ENCODE assay signal across 14 mouse cellular contexts in the genomic region with DNA sequence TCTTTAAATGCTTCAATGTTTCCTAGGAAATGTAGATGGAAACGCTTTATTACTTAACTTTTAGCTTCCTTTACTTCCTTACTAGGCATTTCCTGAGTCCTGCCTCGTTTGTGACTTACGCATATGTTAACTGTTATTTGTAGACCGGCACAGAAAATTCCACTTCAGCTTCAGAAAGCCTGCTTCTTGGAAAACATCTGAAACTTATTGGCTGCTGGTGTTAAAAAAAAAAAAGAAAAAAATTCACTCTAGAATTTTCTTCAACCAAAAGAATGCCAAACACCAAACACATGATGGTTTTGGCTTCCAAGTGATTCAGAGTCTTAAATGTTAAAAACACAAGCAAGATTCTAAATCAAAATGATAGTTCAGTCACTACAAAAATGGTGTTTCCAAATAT. TPM values are rescaled to one million over a fixed set of nuclear protein-coding genes. Genes with fewer than 3 reads are reported as not detected.
DNase-seq lines count a peak whose midpoint lies in the region; ATAC-seq and TF ChIP-seq lines count a peak whose summit lies in the region.
"Had no signal": no experiment of that assay in that cellular context is flagged by ENCODE, and none has a peak within 500 bp of the region (broad histone marks: within the 10 kb centered on the region; RNA-seq: fewer than 3 reads in every experiment).

No protein-coding gene starts in this region.

- peak overlapping the region; percentile 17; the same call in 1 of the 2 replicates for H3K4me3 ChIP-seq in heart, adult 2 months
- H3K4me3 ChIP-seq in liver, postnatal 0 days (ENCODE audit: low read depth, low read length) = no peak overlapping the region
- no peak overlapping the region for H3K4me3 ChIP-seq in liver, embryonic 11.5 days (ENCODE audit: low read depth, low read length)
- H3K4me3 ChIP-seq in embryonic fibroblast, embryonic 13.5 days (ENCODE audit: insufficient read depth, low read length) = no peak overlapping the region
- peak overlapping the region; percentile 52 for H3K4me3 ChIP-seq in limb, embryonic 15.5 days
- H3K4me3 ChIP-seq: forebrain, embryonic 13.5 days; liver, embryonic 13.5 days had no signal

- no peak for ATAC-seq in liver, postnatal 0 days
- no peak for ATAC-seq in liver, embryonic 11.5 days (replicated peaks; ENCODE audit: low FRiP score)
- ATAC-seq in limb, embryonic 15.5 days (ENCODE audit: insufficient number of reproducible peaks, low FRiP score, low TSS enrichment, low read depth) = no peak
- ATAC-seq: forebrain, embryonic 13.5 days had no signal

- H3K4me1 ChIP-seq in heart, adult 2 months (ENCODE audit: control insufficient read depth, insufficient read depth, low read length) = peaks cover 11% of the 10 kb centered on the region
- peaks cover 4% of the 10 kb centered on the region; the same call in 1 of the 2 replicates for H3K4me1 ChIP-seq in liver, postnatal 0 days (ENCODE audit: insufficient read depth)
- H3K4me1 ChIP-seq in liver, embryonic 11.5 days (replicated peaks; ENCODE audit: control insufficient read depth, insufficient read depth, low read length) = no peaks in the 10 kb centered on the region
- H3K4me1 ChIP-seq in embryonic fibroblast, embryonic 13.5 days (ENCODE audit: control insufficient read depth, insufficient read depth, low read length) = peaks cover 12% of the 10 kb centered on the region
- H3K4me1 ChIP-seq in limb, embryonic 15.5 days = peaks cover 5% of the 10 kb centered on the region; the same call in 1 of the 2 replicates

- no peak for TF ChIP-seq EP300 in heart, adult 2 months (IDR thresholded peaks at IDR 0.05; ENCODE audit: insufficient read depth, low read depth, low read length)
- no peak for TF ChIP-seq EP300 in liver, postnatal 0 days (IDR thresholded peaks at IDR 0.05; ENCODE audit: low read depth)

- no peak overlapping the region for H3K9ac ChIP-seq in heart, adult 2 months (ENCODE audit: low read depth, low read length)
- H3K9ac ChIP-seq in liver, postnatal 0 days (replicated peaks) = no peak overlapping the region
- no peak overlapping the region for H3K9ac ChIP-seq in liver, embryonic 11.5 days (ENCODE audit: low read depth, low read length)
- H3K9ac ChIP-seq in limb, embryonic 15.5 days = no peak overlapping the region
- H3K9ac ChIP-seq: forebrain, embryonic 13.5 days; hindbrain, embryonic 14.5 days; liver, embryonic 13.5 days had no signal

- H3K79me2 ChIP-seq in heart, adult 2 months (replicated peaks; ENCODE audit: control insufficient read depth, insufficient read depth, low read length) = peaks cover 3% of the 10 kb centered on the region; the same call in 1 of the 2 replicates

- no peaks in the 10 kb centered on the region for H3K27me3 ChIP-seq in heart, adult 2 months (ENCODE audit: control insufficient read depth, insufficient read depth, low read length)
- H3K27me3 ChIP-seq in liver, postnatal 0 days (ENCODE audit: insufficient read depth, low read length) = 0 out of 2 replicates have a peak, but pooled peaks cover 4% of the 10 kb centered on the region
- H3K27me3 ChIP-seq in liver, embryonic 11.5 days (replicated peaks; ENCODE audit: control insufficient read depth, insufficient read depth, low read length) = peaks cover 9% of the 10 kb centered on the region
- no peaks in the 10 kb centered on the region for H3K27me3 ChIP-seq in limb, embryonic 15.5 days

- 45% methylated on average over 4 of the region's 4 CpGs for WGBS in heart, adult 2 months
- WGBS in liver, postnatal 0 days (ENCODE audit: insufficient replicate concordance) = 67% methylated on average over 4 of the region's 4 CpGs
- 76% methylated on average over 4 of the region's 4 CpGs for WGBS in liver, embryonic 11.5 days
- 43% methylated on average over 4 of the region's 4 CpGs for WGBS in limb, embryonic 15.5 days

- no peak for TF ChIP-seq CTCF in heart, adult 2 months (IDR thresholded peaks at IDR 0.05)
- TF ChIP-seq CTCF in liver, postnatal 0 days (IDR thresholded peaks at IDR 0.05; ENCODE audit: low read depth) = no peak
- no peak for TF ChIP-seq CTCF in embryonic fibroblast, embryonic 13.5 days (IDR thresholded peaks at IDR 0.05; ENCODE audit: borderline replicate concordance, insufficient read depth, low read length)

- DNase-seq in heart, adult 2 months = no peak
- DNase-seq in heart, postnatal 14 days = no peak
- DNase-seq in liver, postnatal 0 days = no peak
- DNase-seq in liver, embryonic 11.5 days (ENCODE audit: low spot score) = no peak
- no peak for DNase-seq in layer of hippocampus, adult 9-10 months (ENCODE audit: low spot score)
- DNase-seq in testis, postnatal 10 days (ENCODE audit: low spot score) = no peak
- DNase-seq: adrenal gland, postnatal 25 days; kidney, postnatal 25 days; liver, embryonic 13.5 days; thymus, postnatal 14 days had no signal

- TF ChIP-seq POLR2A in heart, adult 2 months (IDR thresholded peaks at IDR 0.05; ENCODE audit: insufficient read depth, low read depth, low read length) = no peak
- no peak for TF ChIP-seq POLR2A in embryonic fibroblast, embryonic 13.5 days (IDR thresholded peaks at IDR 0.05; ENCODE audit: low read depth, low read length)

- intact Hi-C loops in heart, adult 2 months (cut with DNase I) = loop anchor here (5.0 kb wide), 1 partner anchor 192 kb away; no protein-coding TSS in a partner anchor
- intact Hi-C loops in heart, postnatal 14 days (cut with DNase I) = loop anchor here (5.0 kb wide), 1 partner anchor 192 kb away; no protein-coding TSS in a partner anchor

- no peaks in the 10 kb centered on the region for H3K9me3 ChIP-seq in liver, postnatal 0 days (ENCODE audit: low read length)
- H3K9me3 ChIP-seq in liver, embryonic 11.5 days (ENCODE audit: control insufficient read depth, low read length) = no peaks in the 10 kb centered on the region
- H3K9me3 ChIP-seq in limb, embryonic 15.5 days = no peaks in the 10 kb centered on the region
- H3K9me3 ChIP-seq: forebrain, embryonic 13.5 days; liver, embryonic 13.5 days had no signal

- H3K27ac ChIP-seq in heart, adult 2 months = peak overlapping the region; percentile 92
- H3K27ac ChIP-seq in liver, postnatal 0 days (ENCODE audit: low read depth) = no peak overlapping the region
- H3K27ac ChIP-seq in liver, embryonic 11.5 days (ENCODE audit: low read depth, low read length) = no peak overlapping the region
- peak overlapping the region; percentile 98 for H3K27ac ChIP-seq in embryonic fibroblast, embryonic 13.5 days (ENCODE audit: insufficient read depth, low read length)
- H3K27ac ChIP-seq in limb, embryonic 15.5 days = peak overlapping the region; percentile 76
- H3K27ac ChIP-seq: forebrain, embryonic 13.5 days; hindbrain, embryonic 14.5 days; liver, embryonic 13.5 days had no signal

- H3K4me2 ChIP-seq in liver, postnatal 0 days (ENCODE audit: low read depth, low read length) = peak overlapping the region; percentile 13; the same call in 1 of the 2 replicates
- no peak overlapping the region for H3K4me2 ChIP-seq in liver, embryonic 11.5 days
- peak overlapping the region; percentile 71 for H3K4me2 ChIP-seq in limb, embryonic 15.5 days
- H3K4me2 ChIP-seq: forebrain, embryonic 13.5 days; hindbrain, embryonic 14.5 days; liver, embryonic 13.5 days had no signal

- H3K36me3 ChIP-seq in heart, adult 2 months (ENCODE audit: control insufficient read depth, insufficient read depth, low read length) = peaks cover 35% of the 10 kb centered on the region
- no peaks in the 10 kb centered on the region for H3K36me3 ChIP-seq in liver, postnatal 0 days (replicated peaks; ENCODE audit: insufficient read depth, low read length)
- no peaks in the 10 kb centered on the region for H3K36me3 ChIP-seq in liver, embryonic 11.5 days (ENCODE audit: control insufficient read depth, insufficient read depth, low read length)
- H3K36me3 ChIP-seq in limb, embryonic 15.5 days = no peaks in the 10 kb centered on the region

RNA-seq across cellular contexts. Expression of gene Cped1, which starts 3.4 kb away (rescaled TPM):
- total RNA-seq in heart, adult 2 months (2021) = 10 to 100 TPM; 23.0 to 23.3 TPM
- 6.9 and 13.5 TPM in 2 replicates for polyA plus RNA-seq in heart, adult 2 months (2012; rRNA removed)
- 10 to 100 TPM; 15.9 to 20.2 TPM for total RNA-seq in heart, postnatal 14 days (2021)
- polyA plus RNA-seq in liver, postnatal 0 days (2015; fragmentation: Nextera tagmentation; extraction: Ambion mirVana) = 8.2 and 8.9 TPM in 2 replicates
- polyA plus RNA-seq in liver, embryonic 11.5 days (2014; fragmentation: Nextera tagmentation; extraction: Ambion mirVana) = 6.9 TPM in 2 replicates
- polyA plus RNA-seq in embryonic fibroblast, embryonic 13.5 days (2011; ENCODE audit: insufficient read length, low read depth, missing spikeins) = 23.4 and 34.4 TPM in 2 replicates
- polyA plus RNA-seq in limb, embryonic 15.5 days (2015; fragmentation: Nextera tagmentation; extraction: Ambion mirVana) = 42.0 and 43.1 TPM in 2 replicates

RNA-seq across cellular contexts. Expression of gene Ing3, which starts 39.7 kb away (rescaled TPM):
- 10 to 100 TPM; 12.1 to 14.9 TPM for total RNA-seq in heart, adult 2 months (2021)
- polyA plus RNA-seq in heart, adult 2 months (2012; rRNA removed) = 5.1 and 7.9 TPM in 2 replicates
- total RNA-seq in heart, postnatal 14 days (2021) = 10 to 100 TPM; 15.5 to 17.4 TPM
- polyA plus RNA-seq in liver, postnatal 0 days (2015; fragmentation: Nextera tagmentation; extraction: Ambion mirVana) = 12.0 and 15.0 TPM in 2 replicates
- polyA plus RNA-seq in liver, embryonic 11.5 days (2014; fragmentation: Nextera tagmentation; extraction: Ambion mirVana) = 28.4 and 29.2 TPM in 2 replicates
- polyA plus RNA-seq in embryonic fibroblast, embryonic 13.5 days (2011; ENCODE audit: insufficient read length, low read depth, missing spikeins) = 10.8 and 20.2 TPM in 2 replicates
- polyA plus RNA-seq in limb, embryonic 15.5 days (2015; fragmentation: Nextera tagmentation; extraction: Ambion mirVana) = 49.3 and 51.5 TPM in 2 replicates

Comparison
In these comparisons a context has a peak if more than half of its experiments do, and no peak if none do; other contexts are left out.
1. H3K27ac ChIP-seq: peak in heart, adult 2 months (single experiment), embryonic fibroblast, embryonic 13.5 days (single experiment) and limb, embryonic 15.5 days (single experiment); none in liver, postnatal 0 days (single experiment) and liver, embryonic 11.5 days (single experiment).
2. H3K4me3 ChIP-seq: peak in heart, adult 2 months (single experiment) and limb, embryonic 15.5 days (single experiment); none in liver, postnatal 0 days (single experiment), liver, embryonic 11.5 days (single experiment) and embryonic fibroblast, embryonic 13.5 days (single experiment).